ENCODE assay signal across 8 mouse cellular contexts in the genomic region with DNA sequence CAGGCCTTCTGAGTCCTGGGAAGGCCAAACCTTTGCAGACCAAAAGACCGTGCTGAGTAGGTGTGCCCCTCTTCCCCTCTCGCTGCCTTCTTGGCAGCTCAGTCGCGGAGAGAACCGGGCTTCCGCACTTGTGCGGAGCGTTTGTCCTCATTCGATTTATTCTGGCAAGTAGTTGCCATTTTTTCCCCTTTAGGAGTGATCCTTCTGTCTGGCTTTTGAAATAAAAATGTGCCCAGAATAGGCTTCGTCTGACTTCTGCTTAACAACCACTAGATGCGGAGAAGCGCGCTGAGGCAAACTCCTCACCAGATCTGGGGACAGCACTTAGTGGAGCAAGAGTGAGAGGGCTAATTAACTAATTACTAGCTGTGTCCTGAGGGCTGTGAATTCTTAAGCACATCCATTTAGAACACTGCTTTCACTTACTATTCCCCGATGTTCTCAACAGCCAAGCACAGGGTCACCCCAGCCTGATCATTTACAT. TPM values are rescaled to one million over a fixed set of nuclear protein-coding genes. Genes with fewer than 3 reads are reported as not detected.
DNase-seq lines count a peak whose midpoint lies in the region; ATAC-seq lines count a peak whose summit lies in the region.

No protein-coding gene starts in this region.

- H3K36me3 ChIP-seq in embryonic facial prominence, embryonic 15.5 days, result no peaks in the 10 kb centered on the region
- H3K36me3 ChIP-seq in stomach, embryonic 15.5 days, result no peaks in the 10 kb centered on the region

- intact Hi-C loops in heart, postnatal 25 days (cut with DNase I), result loop anchor here (5.0 kb wide), 1 partner anchor 444 kb away; no protein-coding TSS in a partner anchor
- intact Hi-C loops in heart, postnatal 36 days (cut with DNase I), result loop anchor here (1.0 to 10.0 kb wide), 4 partner anchors 17 to 1167 kb away; partner anchors contain the start of gene Usp1

- peaks cover 10% of the 10 kb centered on the region for H3K27me3 ChIP-seq in embryonic facial prominence, embryonic 15.5 days
- 0 out of 2 replicates have a peak, but pooled peaks cover 5% of the 10 kb centered on the region for H3K27me3 ChIP-seq in stomach, embryonic 15.5 days (replicated peaks)

- ATAC-seq in embryonic facial prominence, embryonic 15.5 days (ENCODE audit: insufficient number of reproducible peaks, low FRiP score, low TSS enrichment, low read depth), result peak; percentile 43; the same call in 1 of the 2 replicates
- ATAC-seq in megakaryocyte, adult 5-6 weeks (ENCODE audit: poor library complexity, severe bottlenecking), result peak; percentile 54
- ATAC-seq in stomach, embryonic 15.5 days (ENCODE audit: insufficient read depth, low FRiP score, low read depth), result no peak

- WGBS in embryonic facial prominence, embryonic 15.5 days, result 2% methylated on average over 14 of the region's 14 CpGs
- 2% methylated on average over 14 of the region's 14 CpGs for WGBS in stomach, embryonic 15.5 days

- peak overlapping the region; percentile 86 for H3K27ac ChIP-seq in embryonic facial prominence, embryonic 15.5 days (replicated peaks)
- H3K27ac ChIP-seq in stomach, embryonic 15.5 days, result peak overlapping the region; percentile 82

- peak overlapping the region; percentile 50 for H3K9ac ChIP-seq in embryonic facial prominence, embryonic 15.5 days
- peak overlapping the region; percentile 48 for H3K9ac ChIP-seq in stomach, embryonic 15.5 days

- peak overlapping the region; percentile 72 for H3K4me2 ChIP-seq in embryonic facial prominence, embryonic 15.5 days (replicated peaks)
- H3K4me2 ChIP-seq in stomach, embryonic 15.5 days, result peak overlapping the region; percentile 77

- peak overlapping the region; percentile 60 for H3K4me3 ChIP-seq in embryonic facial prominence, embryonic 15.5 days (replicated peaks)
- H3K4me3 ChIP-seq in stomach, embryonic 15.5 days (replicated peaks), result peak overlapping the region; percentile 55

- no peaks in the 10 kb centered on the region for H3K9me3 ChIP-seq in embryonic facial prominence, embryonic 15.5 days (replicated peaks)
- H3K9me3 ChIP-seq in stomach, embryonic 15.5 days, result no peaks in the 10 kb centered on the region

- peaks cover 4% of the 10 kb centered on the region; the same call in 1 of the 2 replicates for H3K4me1 ChIP-seq in embryonic facial prominence, embryonic 15.5 days
- H3K4me1 ChIP-seq in stomach, embryonic 15.5 days, result 0 out of 2 replicates have a peak, but pooled peaks cover 7% of the 10 kb centered on the region

- DNase-seq in heart, adult 11 months, result peak; percentile 95
- DNase-seq in heart, postnatal 25 days (ENCODE audit: low spot score), result no peak
- DNase-seq in adrenal gland, postnatal 14 days, result peak; percentile 64
- DNase-seq in heart, postnatal 36 days, result peak; percentile 64 to 73
- DNase-seq in layer of hippocampus, postnatal 14 days (ENCODE audit: low spot score in 2 of 2), result peak; percentile 69 to 79

RNA-seq across cellular contexts. Expression of gene Nfia, which starts 14.5 kb away (rescaled TPM):
- total RNA-seq in heart, postnatal 25 days (2021), result 100 to 1,000 TPM; 134 to 149 TPM
- total RNA-seq in adrenal gland, postnatal 14 days (2021), result 201 and 226 TPM in 2 replicates
- 55.4 and 58.0 TPM in 2 replicates for polyA plus RNA-seq in embryonic facial prominence, embryonic 15.5 days (2015; fragmentation: Nextera tagmentation; extraction: Ambion mirVana)
- 100 to 1,000 TPM; 128 to 149 TPM for total RNA-seq in heart, postnatal 36 days (2021)
- total RNA-seq in layer of hippocampus, postnatal 14 days (2021), result 100 to 1,000 TPM; 131 to 132 TPM
- 17.8 TPM in 2 replicates for total RNA-seq in megakaryocyte, adult 5-6 weeks (2015)
- total RNA-seq in megakaryocyte, adult 5-6 weeks (2017), result 3.6 and 4.6 TPM in 2 replicates
- polyA plus RNA-seq in stomach, embryonic 15.5 days (2015; fragmentation: Nextera tagmentation; extraction: Ambion mirVana), result 45.5 and 50.8 TPM in 2 replicates

RNA-seq across cellular contexts. Expression of gene E130114P18Rik, which starts 19.9 kb away (rescaled TPM):
- not detected for total RNA-seq in heart, postnatal 25 days (2021)
- not detected in 2 replicates for total RNA-seq in adrenal gland, postnatal 14 days (2021)
- polyA plus RNA-seq in embryonic facial prominence, embryonic 15.5 days (2015; fragmentation: Nextera tagmentation; extraction: Ambion mirVana), result 3.8 and 4.2 TPM in 2 replicates
- total RNA-seq in heart, postnatal 36 days (2021), result under 1 TPM in 1 of 2 experiments, not detected in 1; 0.28 TPM
- total RNA-seq in layer of hippocampus, postnatal 14 days (2021), result 10 to 100 TPM in 1 of 2 experiments, 1 to 10 TPM in 1; 8.4 to 11.7 TPM
- not detected in 2 replicates for total RNA-seq in megakaryocyte, adult 5-6 weeks (2015)
- total RNA-seq in megakaryocyte, adult 5-6 weeks (2017), result not detected in 2 replicates
- 2.9 and 3.7 TPM in 2 replicates for polyA plus RNA-seq in stomach, embryonic 15.5 days (2015; fragmentation: Nextera tagmentation; extraction: Ambion mirVana)

Comparison
In these comparisons a context has a peak if more than half of its experiments do, and no peak if none do; other contexts are left out.
1. RNA of gene Nfia, which starts 14.5 kb away (total RNA-seq): 201 to 226 TPM in adrenal gland, postnatal 14 days, 134 to 149 TPM in heart, postnatal 25 days, 128 to 149 TPM in heart, postnatal 36 days and 131 to 132 TPM in layer of hippocampus, postnatal 14 days; 3.6 to 17.8 TPM in megakaryocyte, adult 5-6 weeks; every median in the first group is over 4 times any median in the second.